Mouse (Mus musculus) megakaryocyte, embryonic 14.5 days (primary cell): ENCODE measurements at regions not wholly inside any gene's neighbourhood (a gene's known extent, or its start where the extent isn't known, plus 50 kb on each side); places are given as distances from the start of the nearest gene placed in this dataset.

Experiments
- H3K27me3 ChIP-seq: replicated peaks from 2 replicates; pipeline ENCODE3; 2012; ENCODE audit warnings: inconsistent platforms
- H3K36me3 ChIP-seq: replicated peaks from 2 replicates; pipeline ENCODE3; 2012; ENCODE audit warnings: low read length, inconsistent platforms, mixed read lengths
- H3K4me1 ChIP-seq: 2 replicates; pipeline ENCODE4 v1.6.1; 2012; ENCODE audit warnings: inconsistent platforms
- H3K4me3 ChIP-seq: replicated peaks from 2 replicates; pipeline ENCODE3; 2012; ENCODE audit warnings: moderate library complexity, mild to moderate bottlenecking, inconsistent platforms
- H3K9me3 ChIP-seq: 2 replicates; pipeline ENCODE4 v1.6.1; 2012; ENCODE audit warnings: inconsistent platforms
- FLI1 ChIP-seq: IDR thresholded peaks from 2 replicates; pipeline ENCODE4 v1.6.1; 2012; ENCODE audit warnings: low read length, inconsistent platforms, mixed read lengths
- GATA1 ChIP-seq: IDR thresholded peaks from 3 replicates; pipeline ENCODE4 v1.6.1; 2012; ENCODE audit warnings: mixed read lengths, low read length, inconsistent platforms, borderline replicate concordance

DNA sequence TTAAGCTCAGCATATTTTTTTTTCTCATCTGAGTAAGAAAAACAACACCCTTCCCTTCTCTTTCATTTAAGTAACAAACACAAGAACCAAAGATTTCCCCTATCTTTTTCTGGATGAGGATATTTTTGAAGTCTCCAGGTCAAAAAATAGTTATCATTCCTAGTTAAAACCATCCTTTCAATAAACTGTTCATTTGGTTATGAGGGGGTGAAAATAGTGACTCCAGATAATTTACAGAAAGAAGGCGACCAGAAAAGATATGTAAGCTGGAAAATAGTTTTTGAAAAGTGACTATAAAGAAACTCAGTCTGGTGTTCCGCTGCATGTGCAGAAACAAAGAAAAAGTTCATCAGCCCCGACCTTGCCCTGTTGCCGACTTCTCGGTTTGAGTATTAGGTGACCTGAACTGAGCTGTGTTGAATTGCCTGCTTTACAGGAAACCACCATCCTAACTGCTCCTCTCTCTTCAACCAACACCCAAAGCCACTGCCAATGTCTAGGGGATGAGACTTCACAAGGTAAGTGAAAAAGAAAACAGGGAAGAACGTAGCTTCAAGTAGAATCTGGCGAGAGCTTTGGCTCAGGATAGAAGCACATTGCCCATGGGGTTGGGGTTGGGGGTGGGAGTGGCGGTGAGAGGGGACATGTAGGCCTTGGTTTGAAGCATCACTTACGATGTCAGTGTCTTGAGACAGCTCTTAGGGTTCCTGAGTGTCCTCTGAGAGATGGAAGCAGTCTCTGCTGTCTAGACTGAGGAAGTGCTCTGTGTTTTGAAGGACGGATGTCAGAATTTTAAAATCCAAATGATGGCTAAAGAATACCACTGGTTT, 104.6 kb downstream of the Ube2e3 start:
- no peak for TF ChIP-seq GATA1
- no peak for TF ChIP-seq FLI1
- H3K27me3 ChIP-seq: no peaks in the 10 kb centered on the region
- no peaks in the 10 kb centered on the region for H3K4me1 ChIP-seq
- H3K36me3 ChIP-seq: no peaks in the 10 kb centered on the region
- no peak overlapping the region for H3K4me3 ChIP-seq
- no peaks in the 10 kb centered on the region for H3K9me3 ChIP-seq

DNA sequence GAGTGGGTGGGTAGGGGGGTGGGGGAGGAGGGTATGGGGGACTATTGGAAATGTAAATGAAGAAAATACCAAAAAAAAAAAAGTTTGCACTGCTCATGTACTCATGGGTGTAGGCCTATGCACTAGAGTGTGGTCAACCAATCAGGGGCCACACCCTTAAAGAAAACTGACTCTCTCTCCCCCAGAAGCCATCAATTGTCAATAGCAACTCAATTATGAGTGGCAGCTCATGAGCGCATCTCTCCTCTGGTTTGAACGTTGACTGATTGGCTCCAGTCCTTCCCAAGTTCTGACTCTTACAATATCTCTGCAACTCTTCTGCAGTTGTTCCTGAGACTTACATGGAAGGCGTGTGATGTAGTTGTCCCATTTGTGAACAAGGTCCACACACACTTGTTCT, 105.9 kb downstream of the Ube2e3 start:
- no peaks in the 10 kb centered on the region for H3K9me3 ChIP-seq
- no peaks in the 10 kb centered on the region for H3K27me3 ChIP-seq
- TF ChIP-seq GATA1 (no peak), FLI1 (no peak)
- no peaks in the 10 kb centered on the region for H3K36me3 ChIP-seq
- H3K4me3 ChIP-seq: no peak overlapping the region
- peaks cover 4% of the 10 kb centered on the region; the same call in 1 of the 2 replicates for H3K4me1 ChIP-seq

DNA sequence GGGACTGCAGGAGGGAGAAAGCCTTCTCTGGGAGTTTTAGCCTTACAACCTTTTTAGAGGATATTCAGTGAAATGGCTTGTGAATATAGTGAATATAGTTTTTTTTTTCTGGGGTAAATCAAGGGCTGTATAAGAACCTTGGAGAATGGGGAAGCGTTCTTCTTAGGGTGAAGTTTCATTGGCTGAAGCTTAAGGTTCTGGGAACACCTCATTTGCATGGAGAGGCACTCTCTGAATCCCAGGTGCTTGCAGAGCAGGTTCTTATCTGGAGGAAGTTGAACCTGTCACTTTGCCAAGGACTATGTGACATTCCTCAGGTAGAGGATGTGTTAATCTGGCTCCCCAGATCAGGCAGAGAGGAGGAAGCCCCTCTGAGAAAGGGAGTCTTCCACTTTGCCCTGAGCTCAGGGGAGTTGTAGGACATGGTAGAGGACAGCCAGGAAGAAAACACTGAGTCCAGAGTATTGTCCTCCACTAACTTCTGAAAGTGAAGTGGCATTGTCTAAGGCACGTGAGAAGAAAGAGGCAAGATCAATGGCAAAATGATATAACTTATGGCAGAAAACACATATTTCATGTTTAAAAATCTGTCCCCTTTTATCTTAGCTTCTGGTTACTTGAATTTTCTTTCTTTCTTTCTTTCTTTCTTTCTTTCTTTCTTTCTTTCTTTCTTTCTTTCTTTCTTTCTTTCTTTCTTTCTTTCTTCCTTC, 106.9 kb downstream of the Ube2e3 start:
- no peaks in the 10 kb centered on the region for H3K27me3 ChIP-seq
- H3K4me3 ChIP-seq: no peak overlapping the region
- no peaks in the 10 kb centered on the region for H3K9me3 ChIP-seq
- H3K4me1 ChIP-seq: peaks cover 4% of the 10 kb centered on the region; the same call in 1 of the 2 replicates
- H3K36me3 ChIP-seq: no peaks in the 10 kb centered on the region
- TF ChIP-seq FLI1 (no peak), GATA1 (no peak)

DNA sequence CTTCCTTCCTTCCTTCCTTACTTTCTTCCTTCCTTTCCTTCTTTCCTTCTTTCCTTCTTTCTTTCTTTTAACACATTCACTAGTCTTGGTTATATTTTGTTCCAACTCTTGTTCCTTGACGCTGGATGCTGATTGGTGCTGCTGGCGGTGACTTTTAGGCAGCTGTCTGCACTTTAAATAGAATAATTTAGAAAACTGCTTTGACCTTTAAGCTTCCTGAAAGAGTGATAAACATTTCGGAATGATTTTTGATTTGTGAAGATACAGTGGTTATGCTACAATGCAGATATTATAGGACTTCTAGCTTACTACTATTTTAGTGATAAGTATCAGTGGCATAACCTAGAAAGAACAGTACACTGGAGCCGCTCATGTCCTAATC, 107.5 kb downstream of the Ube2e3 start:
- H3K9me3 ChIP-seq: no peaks in the 10 kb centered on the region
- TF ChIP-seq GATA1 (no peak), FLI1 (no peak)
- no peaks in the 10 kb centered on the region for H3K27me3 ChIP-seq
- no peak overlapping the region for H3K4me3 ChIP-seq
- H3K36me3 ChIP-seq: no peaks in the 10 kb centered on the region
- H3K4me1 ChIP-seq: peaks cover 4% of the 10 kb centered on the region; the same call in 1 of the 2 replicates

DNA sequence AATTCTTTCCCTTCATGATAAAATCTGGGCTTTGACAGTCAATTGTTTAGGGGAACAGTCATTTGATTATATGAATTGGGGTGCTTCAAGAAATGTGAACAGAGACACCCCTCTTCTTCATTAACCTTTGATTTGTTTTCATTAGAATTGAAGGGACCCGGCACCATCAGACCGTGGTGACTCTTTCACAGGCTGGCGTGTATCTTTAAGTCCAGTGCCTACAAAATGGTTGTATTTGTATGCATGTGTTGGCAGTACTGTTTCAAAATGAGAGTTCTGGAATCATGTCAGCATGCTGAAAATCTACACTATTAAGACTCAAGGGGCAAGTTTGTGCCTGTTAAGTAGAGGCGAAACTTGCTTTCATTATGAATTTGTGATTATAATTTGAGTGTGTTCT, 108.2 kb downstream of the Ube2e3 start:
- Histone ChIP-seq H3K4me1 (peaks cover 4% of the 10 kb centered on the region; the same call in 1 of the 2 replicates), H3K4me3 (no peak overlapping the region), H3K36me3 (no peaks in the 10 kb centered on the region), H3K27me3 (no peaks in the 10 kb centered on the region), H3K9me3 (no peaks in the 10 kb centered on the region)
- TF ChIP-seq GATA1 (no peak), FLI1 (no peak)

DNA sequence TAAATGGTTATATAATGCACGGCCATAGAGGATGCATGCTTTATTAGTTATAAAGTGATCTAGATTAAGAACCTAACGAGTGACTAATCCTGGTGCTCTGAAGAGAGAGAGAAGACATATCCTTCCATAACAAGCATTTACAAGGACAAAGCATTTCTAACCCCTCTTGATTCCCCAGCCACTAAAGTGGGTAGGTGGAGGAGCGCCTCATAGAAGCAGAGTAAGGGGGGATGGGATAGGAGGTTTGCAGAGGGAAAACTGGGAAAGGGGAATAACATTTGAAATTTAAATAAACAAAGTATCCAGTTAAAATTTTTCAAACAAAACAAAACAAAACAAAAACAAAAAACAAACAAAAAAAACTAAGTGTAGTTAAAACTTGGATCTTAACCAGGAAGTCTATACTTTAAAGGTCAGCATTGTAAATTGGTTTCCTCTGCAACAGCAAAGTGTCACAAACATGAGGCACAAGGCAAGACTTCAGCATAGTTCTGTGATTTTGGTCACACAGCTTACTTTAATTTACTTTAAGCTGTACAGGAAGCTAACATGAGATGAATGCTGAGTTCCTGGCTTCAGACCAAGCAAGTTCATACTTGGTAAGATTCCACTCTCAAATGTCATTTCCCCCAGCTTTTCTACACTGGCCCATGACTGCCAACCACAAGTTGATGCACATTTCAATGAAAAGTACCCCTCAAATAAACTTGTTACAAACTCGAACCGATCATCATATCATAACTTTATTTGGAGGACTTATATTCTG, 109.9 kb downstream of the Ube2e3 start:
- TF ChIP-seq GATA1 (no peak), FLI1 (no peak)
- no peak overlapping the region for H3K4me3 ChIP-seq
- peaks cover 4% of the 10 kb centered on the region; the same call in 1 of the 2 replicates for H3K4me1 ChIP-seq
- H3K9me3 ChIP-seq: no peaks in the 10 kb centered on the region
- no peaks in the 10 kb centered on the region for H3K27me3 ChIP-seq
- no peaks in the 10 kb centered on the region for H3K36me3 ChIP-seq

DNA sequence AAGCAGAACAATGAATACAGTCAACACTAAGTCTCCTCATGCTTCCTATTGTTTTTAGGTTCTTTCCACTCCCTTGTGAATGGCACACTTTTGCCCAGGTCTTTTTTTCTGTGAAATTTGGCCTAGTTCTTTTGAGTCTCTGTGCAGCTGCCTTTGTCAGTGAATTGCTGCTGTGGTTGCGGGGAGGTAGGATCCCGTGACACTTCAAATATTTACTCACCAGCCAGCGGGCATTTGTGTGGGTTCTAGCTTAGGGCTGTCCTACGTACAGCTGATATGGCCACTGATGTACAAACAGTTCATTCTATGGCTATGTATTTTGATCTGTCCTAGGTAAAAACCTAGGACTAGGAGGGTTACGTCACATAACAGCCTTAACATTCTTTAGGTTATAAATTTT, 112.1 kb downstream of the Ube2e3 start:
- Histone ChIP-seq H3K36me3 (no peaks in the 10 kb centered on the region), H3K27me3 (no peaks in the 10 kb centered on the region), H3K4me3 (no peak overlapping the region), H3K4me1 (peaks cover 4% of the 10 kb centered on the region; the same call in 1 of the 2 replicates), H3K9me3 (no peaks in the 10 kb centered on the region)
- TF ChIP-seq GATA1 (no peak), FLI1 (no peak)

DNA sequence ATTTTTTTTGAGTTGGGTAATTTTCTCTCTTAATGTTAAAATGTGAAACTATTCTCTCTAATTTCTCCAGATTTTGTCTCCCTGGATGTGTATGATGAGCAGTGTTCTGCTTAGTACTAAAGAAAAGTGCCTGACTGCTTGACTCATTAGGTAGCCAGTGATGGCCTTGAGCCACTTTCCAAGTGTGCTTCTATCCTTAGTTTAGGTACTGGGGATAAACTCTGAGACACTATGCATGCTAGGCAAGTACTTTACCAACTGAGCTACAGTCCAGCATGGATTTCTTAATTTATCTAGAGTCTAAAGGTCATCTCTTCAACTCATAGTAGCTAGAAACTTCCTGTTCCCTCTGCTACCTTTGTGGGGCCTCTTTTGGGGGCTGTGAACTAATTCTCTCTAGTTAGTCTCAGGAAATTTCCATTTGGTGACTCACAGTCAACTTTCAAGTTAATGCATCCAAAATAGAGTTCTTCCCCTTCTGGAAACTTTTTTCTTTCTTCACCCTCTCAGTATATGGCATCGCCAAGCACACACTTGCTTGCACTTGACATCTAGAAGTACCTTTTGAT, 112.8 kb downstream of the Ube2e3 start:
- H3K4me1 ChIP-seq: peaks cover 4% of the 10 kb centered on the region; the same call in 1 of the 2 replicates

DNA sequence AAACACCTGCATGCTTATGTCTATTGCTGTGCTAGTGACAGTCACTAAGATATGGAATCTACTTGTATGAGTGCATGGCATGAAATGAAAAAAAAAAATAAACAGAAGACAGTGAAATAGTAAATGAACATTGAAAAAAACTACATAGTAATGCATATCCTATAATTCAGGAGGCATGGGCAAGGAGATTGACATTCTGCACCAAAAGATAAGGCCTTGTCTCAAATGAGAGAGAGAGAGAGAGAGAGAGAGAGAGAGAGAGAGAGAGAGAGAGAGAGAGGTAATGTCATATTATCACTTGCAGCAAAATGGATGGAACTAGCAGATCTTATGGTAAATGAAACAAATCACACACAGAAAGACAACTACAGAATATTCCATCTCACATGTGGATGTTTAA, 115.4 kb downstream of the Ube2e3 start:
- H3K27me3 ChIP-seq: no peaks in the 10 kb centered on the region
- no peaks in the 10 kb centered on the region for H3K4me1 ChIP-seq
- no peaks in the 10 kb centered on the region for H3K36me3 ChIP-seq
- TF ChIP-seq FLI1: no peak
- H3K9me3 ChIP-seq: peaks cover 4% of the 10 kb centered on the region; the same call in 1 of the 2 replicates
- no peak overlapping the region for H3K4me3 ChIP-seq

More for the DNA sequence above, 112.8 kb downstream of the Ube2e3 start:
- Histone ChIP-seq H3K4me3 (no peak overlapping the region), H3K27me3 (no peaks in the 10 kb centered on the region), H3K36me3 (no peaks in the 10 kb centered on the region), H3K9me3 (no peaks in the 10 kb centered on the region)
- TF ChIP-seq FLI1: no peak
- TF ChIP-seq GATA1: no peak
